Mouse (Mus musculus) neural tube, embryonic 13.5 days (tissue): ENCODE measurements at regions not wholly inside any gene's neighbourhood (a gene's known extent, or its start where the extent isn't known, plus 50 kb on each side); places are given as distances from the start of the nearest gene placed in this dataset.

Experiments
- ATAC-seq: fragments of 200-750 bp; cut with Nextera tagmentation; 2 replicates; pipeline ENCODE4 v1.8.0; 2017; ENCODE audit warnings: low read depth, mild to moderate bottlenecking, moderate TSS enrichment, moderate library complexity
- H3K27ac ChIP-seq: fragments of 300-500 bp; sonication (generic); replicated peaks from 2 replicates; pipeline ENCODE4 v1.5.1; 2015; ENCODE audit warnings: moderate library complexity, mild to moderate bottlenecking, inconsistent platforms
- H3K27me3 ChIP-seq: fragments of 300-500 bp; sonication (generic); 2 replicates; pipeline ENCODE4 v1.6.1; 2015; ENCODE audit warnings: mild to moderate bottlenecking, inconsistent platforms
- H3K36me3 ChIP-seq: fragments of 300-500 bp; sonication (generic); 2 replicates; pipeline ENCODE4 v1.6.1; 2015; ENCODE audit warnings: mild to moderate bottlenecking, inconsistent platforms
- H3K4me1 ChIP-seq: fragments of 300-500 bp; sonication (generic); replicated peaks from 2 replicates; pipeline ENCODE4 v1.6.1; 2015; ENCODE audit warnings: inconsistent platforms
- H3K4me2 ChIP-seq: fragments of 300-500 bp; sonication (generic); 2 replicates; pipeline ENCODE4 v1.6.1; 2015; ENCODE audit warnings: inconsistent platforms, mild to moderate bottlenecking, moderate library complexity
- H3K4me3 ChIP-seq: fragments of 300-500 bp; sonication (generic); 2 replicates; pipeline ENCODE4 v1.5.1; 2015; ENCODE audit warnings: mild to moderate bottlenecking, inconsistent platforms
- H3K9ac ChIP-seq: fragments of 300-500 bp; sonication (generic); 2 replicates; pipeline ENCODE4 v1.6.1; 2015; ENCODE audit warnings: moderate library complexity, mild to moderate bottlenecking, inconsistent platforms
- H3K9me3 ChIP-seq: fragments of 300-500 bp; sonication (generic); 2 replicates; pipeline ENCODE4 v1.6.1; 2016; ENCODE audit warnings: inconsistent platforms
- WGBS: fragments of 180-500 bp; shearing (Covaris S2); methylation state at CpG from one replicate; pipeline ENCODE4 v1.1.7; 2015; 5-methylcytosine and 5-hydroxymethylcytosine counted together

- no peak overlapping the region for H3K4me3 ChIP-seq
- no peak overlapping the region for H3K27ac ChIP-seq
- no peak for ATAC-seq
- no peaks in the 10 kb centered on the region for H3K36me3 ChIP-seq
- no peaks in the 10 kb centered on the region for H3K4me1 ChIP-seq
- no peaks in the 10 kb centered on the region for H3K9me3 ChIP-seq
- no peaks in the 10 kb centered on the region for H3K27me3 ChIP-seq
- H3K4me2 ChIP-seq, result no peak overlapping the region
- no peak overlapping the region for H3K9ac ChIP-seq
- WGBS, result 80% methylated on average over 3 of the region's 3 CpGs
Measured at GRCm38 (mm10) chr15:68624831-68625230, 2124.1 kb upstream of the Lrrc6 start.

DNA sequence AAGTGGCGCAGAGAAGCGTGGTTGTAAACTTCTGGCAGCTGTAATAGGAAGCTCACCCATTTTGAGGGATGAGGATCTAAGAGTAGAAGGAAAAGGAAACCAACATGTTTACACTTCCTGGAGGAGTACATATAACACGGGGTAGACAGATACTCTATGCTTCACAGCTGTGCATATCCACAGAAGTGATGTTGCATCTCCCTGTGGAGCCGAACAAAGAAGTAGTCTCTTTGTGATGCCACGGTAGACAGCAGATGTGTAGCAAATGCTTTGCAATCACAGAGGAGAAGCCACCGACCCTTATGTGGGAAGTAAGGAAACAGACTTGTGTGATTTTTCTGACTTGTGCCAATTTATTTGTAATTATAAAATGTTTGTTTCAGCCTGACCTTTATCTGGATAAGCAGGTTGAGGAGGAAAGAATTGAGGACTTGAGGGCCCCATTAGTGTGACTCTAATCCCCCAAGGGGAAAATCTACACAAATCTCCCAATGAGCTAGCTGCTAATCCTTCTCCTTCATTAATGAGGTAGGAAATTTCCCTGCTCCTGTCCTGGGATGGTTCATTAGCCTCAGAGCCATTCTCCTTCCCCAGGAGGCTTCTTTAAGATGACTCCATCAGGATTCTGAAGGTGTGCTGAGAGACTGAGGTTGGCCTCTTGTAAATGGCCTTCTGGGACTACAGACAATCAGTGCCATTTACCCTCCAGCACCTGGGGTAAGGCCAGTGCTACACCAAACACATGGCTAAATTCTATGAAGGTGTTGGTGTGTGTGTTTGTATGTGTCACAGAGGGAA, 2119.9 kb upstream of the Lrrc6 start:
- H3K4me3 ChIP-seq, result no peak overlapping the region
- no peaks in the 10 kb centered on the region for H3K9me3 ChIP-seq
- no peaks in the 10 kb centered on the region for H3K27me3 ChIP-seq
- H3K4me1 ChIP-seq, result no peaks in the 10 kb centered on the region
- H3K27ac ChIP-seq, result no peak overlapping the region
- H3K9ac ChIP-seq, result no peak overlapping the region
- no peak for ATAC-seq
- H3K4me2 ChIP-seq, result no peak overlapping the region
- 70% methylated on average over 6 of the region's 6 CpGs for WGBS
- no peaks in the 10 kb centered on the region for H3K36me3 ChIP-seq

DNA sequence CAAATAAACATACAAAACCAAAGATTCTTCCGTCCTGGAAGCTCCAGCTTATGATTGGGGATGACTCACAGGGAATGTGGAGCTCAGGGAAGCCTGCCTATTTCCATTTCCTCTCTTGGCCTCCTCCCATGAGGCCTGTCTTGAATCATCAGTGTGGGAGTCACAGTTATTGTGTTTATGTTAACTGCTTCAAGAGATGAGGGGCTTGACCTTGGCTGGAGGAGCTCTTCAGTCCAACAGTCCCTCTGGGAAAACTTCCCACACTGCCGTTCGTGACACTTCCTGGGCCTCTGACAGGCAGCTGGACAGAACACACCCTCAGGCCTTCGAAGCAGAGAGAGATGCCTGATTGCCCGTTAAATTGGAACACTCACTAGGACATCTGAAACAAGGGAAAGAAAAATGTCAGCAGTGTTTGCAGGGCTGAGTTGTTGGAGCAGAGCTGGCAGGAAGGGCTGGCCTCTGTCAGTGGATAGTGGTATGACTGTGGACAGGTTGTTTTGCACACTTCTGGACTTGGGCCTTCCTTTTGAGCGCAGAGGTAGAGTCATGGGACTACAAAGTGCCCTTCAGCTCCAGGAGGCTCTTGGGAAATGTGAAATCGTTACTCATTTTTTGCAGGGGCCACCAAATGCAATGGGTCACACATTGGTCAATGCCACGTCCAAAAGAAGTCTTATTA, 2105.5 kb upstream of the Lrrc6 start:
- H3K9me3 ChIP-seq, result no peaks in the 10 kb centered on the region
- no peak overlapping the region for H3K4me2 ChIP-seq
- H3K27me3 ChIP-seq, result no peaks in the 10 kb centered on the region
- no peak overlapping the region for H3K4me3 ChIP-seq
- 69% methylated on average over 8 of the region's 8 CpGs for WGBS
- no peak for ATAC-seq
- H3K4me1 ChIP-seq, result no peaks in the 10 kb centered on the region
- no peak overlapping the region for H3K27ac ChIP-seq
- H3K36me3 ChIP-seq, result no peaks in the 10 kb centered on the region
- H3K9ac ChIP-seq, result no peak overlapping the region

DNA sequence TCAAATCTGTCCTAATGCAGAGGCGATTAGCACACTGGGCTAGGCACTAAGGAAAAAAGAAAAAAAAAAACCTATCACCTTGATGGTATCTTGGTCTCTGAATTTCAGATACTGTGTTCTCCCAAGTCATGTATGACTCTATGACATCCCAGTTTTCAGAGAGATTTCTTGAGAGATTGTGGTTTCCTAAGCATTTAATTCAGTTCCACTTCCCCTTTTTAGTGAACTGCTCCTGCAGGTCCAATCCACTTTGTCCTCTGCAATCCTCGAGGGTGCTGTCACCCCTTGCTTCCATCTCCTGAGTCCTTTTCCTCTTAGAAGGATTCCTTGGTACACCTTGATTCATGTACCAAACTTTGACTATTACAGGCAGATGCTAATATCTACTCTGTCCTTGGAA, 2104.8 kb upstream of the Lrrc6 start:
- Histone ChIP-seq H3K9me3 (no peaks in the 10 kb centered on the region), H3K4me3 (no peak overlapping the region), H3K4me2 (no peak overlapping the region), H3K27ac (no peak overlapping the region), H3K27me3 (no peaks in the 10 kb centered on the region), H3K4me1 (no peaks in the 10 kb centered on the region), H3K36me3 (no peaks in the 10 kb centered on the region), H3K9ac (no peak overlapping the region)
- WGBS, result 82% methylated on average over 2 of the region's 2 CpGs
- no peak for ATAC-seq

DNA sequence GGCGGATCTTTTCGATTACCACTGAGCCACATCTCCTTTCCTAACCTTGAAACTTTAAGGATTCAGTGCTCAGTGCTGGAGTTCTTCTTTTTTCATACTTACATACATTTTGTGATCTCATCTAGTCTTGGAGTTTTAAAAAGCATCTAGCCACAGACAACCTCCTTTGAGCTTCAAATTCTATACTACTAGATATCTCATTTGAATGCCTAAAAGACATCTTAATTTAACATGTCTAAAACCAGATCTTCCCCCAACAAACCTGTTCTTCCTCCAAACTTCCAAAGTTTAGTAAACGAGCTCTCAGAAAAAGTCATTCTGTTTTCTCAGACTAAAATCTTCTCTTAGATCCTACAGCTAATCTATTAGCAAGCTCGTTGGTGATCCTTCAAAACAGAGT, 2081.5 kb upstream of the Lrrc6 start:
- Histone ChIP-seq H3K4me1 (no peaks in the 10 kb centered on the region), H3K36me3 (no peaks in the 10 kb centered on the region), H3K9ac (no peak overlapping the region), H3K27ac (no peak overlapping the region), H3K4me3 (no peak overlapping the region), H3K27me3 (no peaks in the 10 kb centered on the region), H3K9me3 (no peaks in the 10 kb centered on the region), H3K4me2 (no peak overlapping the region)
- 92% methylated on average over 4 of the region's 4 CpGs for WGBS
- no peak for ATAC-seq

DNA sequence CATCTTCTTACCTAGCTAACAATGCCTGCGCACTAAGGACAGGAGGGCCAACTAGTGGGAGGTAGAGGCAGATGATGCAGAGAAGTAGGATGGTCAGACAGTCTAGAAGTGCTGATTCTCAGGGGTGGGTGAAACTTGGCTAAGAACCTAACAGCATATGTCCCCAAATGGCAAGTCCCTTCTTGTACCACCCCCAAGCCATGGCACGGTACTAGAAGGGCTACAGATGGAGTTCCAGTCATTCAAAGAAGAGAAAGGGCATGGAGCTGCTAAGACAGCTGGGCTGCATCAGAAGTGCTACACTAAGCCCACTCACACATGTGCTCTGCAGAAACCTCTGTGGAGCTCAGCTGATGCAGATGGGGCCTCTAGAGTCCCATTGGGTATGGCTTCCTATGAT, 2078.8 kb upstream of the Lrrc6 start:
- Histone ChIP-seq H3K4me1 (no peaks in the 10 kb centered on the region), H3K36me3 (no peaks in the 10 kb centered on the region), H3K9me3 (no peaks in the 10 kb centered on the region), H3K27ac (no peak overlapping the region), H3K4me2 (no peak overlapping the region), H3K27me3 (no peaks in the 10 kb centered on the region), H3K4me3 (no peak overlapping the region), H3K9ac (no peak overlapping the region)
- WGBS, result 83% methylated on average over 2 of the region's 2 CpGs
- no peak for ATAC-seq

GRCm38 (mm10) chr15:68560654-68561053, 2059.9 kb upstream of the Lrrc6 start:
- H3K36me3 ChIP-seq, result no peaks in the 10 kb centered on the region
- no peak overlapping the region for H3K4me3 ChIP-seq
- H3K4me2 ChIP-seq, result no peak overlapping the region
- no peaks in the 10 kb centered on the region for H3K9me3 ChIP-seq
- no peaks in the 10 kb centered on the region for H3K4me1 ChIP-seq
- no peak for ATAC-seq
- H3K9ac ChIP-seq, result no peak overlapping the region
- H3K27me3 ChIP-seq, result no peaks in the 10 kb centered on the region
- no peak overlapping the region for H3K27ac ChIP-seq
- WGBS, result 82% methylated on average over 3 of the region's 3 CpGs

- Histone ChIP-seq H3K4me2 (no peak overlapping the region), H3K27me3 (no peaks in the 10 kb centered on the region), H3K9me3 (no peaks in the 10 kb centered on the region), H3K27ac (no peak overlapping the region), H3K9ac (no peak overlapping the region), H3K4me3 (no peak overlapping the region), H3K4me1 (no peaks in the 10 kb centered on the region), H3K36me3 (no peaks in the 10 kb centered on the region)
- ATAC-seq, result no peak
- 55% methylated on average over 7 of the region's 7 CpGs for WGBS
Measured at GRCm38 (mm10) chr15:68556133-68556532, 2055.4 kb upstream of the Lrrc6 start.

DNA sequence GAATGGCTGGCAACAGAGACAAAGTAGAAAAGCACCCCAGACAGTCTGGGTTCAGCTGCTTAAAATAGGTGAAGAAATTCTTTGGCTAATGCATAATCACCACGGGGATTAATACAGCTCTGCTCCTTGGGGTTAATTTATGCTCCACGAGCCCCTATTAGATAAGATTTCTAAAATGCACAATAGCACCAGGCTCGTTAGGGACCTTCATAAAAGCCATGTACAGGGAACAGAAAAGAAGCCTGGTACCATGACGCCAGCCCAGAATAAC, 2035.3 kb upstream of the Lrrc6 start:
- H3K9ac ChIP-seq, result no peak overlapping the region
- peaks cover 8% of the 10 kb centered on the region; the same call in 1 of the 2 replicates for H3K4me1 ChIP-seq
- H3K4me2 ChIP-seq, result no peak overlapping the region
- 44% methylated on average over 4 of the region's 4 CpGs for WGBS
- no peak overlapping the region for H3K27ac ChIP-seq
- no peak overlapping the region for H3K4me3 ChIP-seq
- H3K36me3 ChIP-seq, result no peaks in the 10 kb centered on the region
- no peaks in the 10 kb centered on the region for H3K9me3 ChIP-seq
- no peaks in the 10 kb centered on the region for H3K27me3 ChIP-seq
- ATAC-seq, result no peak

GRCm38 (mm10) chr15:68535297-68536054, 2034.8 kb upstream of the Lrrc6 start:
- no peak overlapping the region for H3K9ac ChIP-seq
- H3K27me3 ChIP-seq, result no peaks in the 10 kb centered on the region
- no peak overlapping the region for H3K4me3 ChIP-seq
- WGBS, result 72% methylated on average over 10 of the region's 10 CpGs
- H3K27ac ChIP-seq, result no peak overlapping the region
- no peaks in the 10 kb centered on the region for H3K36me3 ChIP-seq
- no peaks in the 10 kb centered on the region for H3K9me3 ChIP-seq
- H3K4me1 ChIP-seq, result peaks cover 8% of the 10 kb centered on the region; the same call in 1 of the 2 replicates
- ATAC-seq, result no peak
- no peak overlapping the region for H3K4me2 ChIP-seq

DNA sequence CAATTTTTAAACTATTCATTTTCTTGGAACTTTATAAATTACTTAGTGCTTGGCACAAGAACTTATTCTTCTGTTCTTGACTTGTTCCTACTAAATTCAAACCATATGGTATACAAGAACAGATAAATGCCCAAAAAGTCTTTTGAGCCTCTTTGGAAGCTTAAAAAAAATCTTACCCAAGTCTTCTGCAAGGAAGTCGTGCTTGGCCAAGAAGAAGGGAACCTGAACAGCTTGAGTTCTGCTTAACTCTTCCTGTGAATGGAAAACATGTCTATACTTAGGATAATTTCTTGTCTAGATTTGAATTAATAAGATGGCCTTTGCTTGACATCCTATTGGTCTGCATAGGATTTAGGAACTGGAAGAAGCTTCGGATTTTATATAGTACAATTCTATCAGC, 2020.0 kb upstream of the Lrrc6 start:
- H3K4me2 ChIP-seq, result no peak overlapping the region
- ATAC-seq, result no peak
- H3K4me1 ChIP-seq, result no peaks in the 10 kb centered on the region
- H3K9me3 ChIP-seq, result no peaks in the 10 kb centered on the region
- no peaks in the 10 kb centered on the region for H3K27me3 ChIP-seq
- H3K9ac ChIP-seq, result no peak overlapping the region
- no peaks in the 10 kb centered on the region for H3K36me3 ChIP-seq
- no peak overlapping the region for H3K4me3 ChIP-seq
- 77% methylated on average over 2 of the region's 2 CpGs for WGBS
- no peak overlapping the region for H3K27ac ChIP-seq

DNA sequence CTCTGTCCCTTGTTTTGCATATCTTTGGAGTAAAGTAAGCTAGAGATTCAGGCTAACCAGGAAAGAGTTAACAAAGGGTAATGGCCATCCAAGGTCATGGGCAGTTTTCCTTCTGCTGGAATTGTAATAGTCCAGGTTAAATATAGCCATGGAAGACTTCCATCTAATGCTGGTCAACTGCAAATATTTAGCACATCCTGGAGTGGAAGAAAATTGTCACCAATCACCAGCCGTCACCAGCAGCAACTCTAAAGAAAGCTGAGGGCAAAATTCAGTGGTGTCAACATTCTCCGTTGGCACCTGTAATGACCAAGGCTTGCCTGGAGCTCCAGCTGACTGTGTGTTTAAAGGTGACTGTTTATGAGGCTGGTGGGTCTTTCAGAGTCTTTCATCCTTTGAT, 2011.7 kb upstream of the Lrrc6 start:
- WGBS, result 91% methylated on average over 2 of the region's 2 CpGs
- no peak for ATAC-seq
- H3K4me2 ChIP-seq, result no peak overlapping the region

More for the DNA sequence above, 2011.7 kb upstream of the Lrrc6 start:
- Histone ChIP-seq H3K36me3 (no peaks in the 10 kb centered on the region), H3K9ac (no peak overlapping the region), H3K27ac (no peak overlapping the region), H3K27me3 (no peaks in the 10 kb centered on the region), H3K4me1 (no peaks in the 10 kb centered on the region), H3K4me3 (no peak overlapping the region), H3K9me3 (no peaks in the 10 kb centered on the region)
